In genomic region chr12:85112550-85113251, GRCm38 (mm10) we compare ENCODE assay signal across 9 mouse cellular contexts. TPM values are rescaled to one million over a fixed set of nuclear protein-coding genes. Genes with fewer than 3 reads are reported as not detected.
DNase-seq lines count a peak whose midpoint lies in the region; ATAC-seq and TF ChIP-seq lines count a peak whose summit lies in the region.
"Had no signal": no experiment of that assay in that cellular context is flagged by ENCODE, and none has a peak within 500 bp of the region (broad histone marks: within the 10 kb centered on the region; RNA-seq: fewer than 3 reads in every experiment).

No protein-coding gene starts in this region.

- no peak for ATAC-seq in forebrain, embryonic 14.5 days
- ATAC-seq in limb, embryonic 14.5 days (ENCODE audit: low FRiP score, low read depth) = no peak

- WGBS in kidney, adult 2 months = 31% methylated on average over 7 of the region's 7 CpGs
- WGBS in forebrain, embryonic 14.5 days = 92% methylated on average over 7 of the region's 7 CpGs
- 89% methylated on average over 7 of the region's 7 CpGs for WGBS in limb, embryonic 14.5 days

- H3K9me3 ChIP-seq in forebrain, embryonic 14.5 days (replicated peaks; ENCODE audit: control insufficient read depth, low read length) = no peaks in the 10 kb centered on the region
- no peaks in the 10 kb centered on the region for H3K9me3 ChIP-seq in limb, embryonic 14.5 days (ENCODE audit: control insufficient read depth, low read length)

- peak overlapping the region; percentile 83 for H3K27ac ChIP-seq in kidney, adult 2 months (ENCODE audit: insufficient read depth, low read depth, low read length)
- H3K27ac ChIP-seq in brown adipose tissue, adult 24 weeks (replicated peaks; ENCODE audit: low read depth, low read length) = peak overlapping the region; percentile 97
- no peak overlapping the region for H3K27ac ChIP-seq in forebrain, embryonic 14.5 days (ENCODE audit: low read depth, low read length)
- H3K27ac ChIP-seq in limb, embryonic 14.5 days (replicated peaks; ENCODE audit: low read depth, low read length) = no peak overlapping the region

- peak overlapping the region; percentile 71; the same call in 1 of the 2 replicates for H3K4me2 ChIP-seq in forebrain, embryonic 14.5 days (ENCODE audit: low read length)
- H3K4me2 ChIP-seq in limb, embryonic 14.5 days (replicated peaks; ENCODE audit: low read depth, low read length, severe bottlenecking) = peak overlapping the region; percentile 77; the same call in 1 of the 2 replicates

- no peaks in the 10 kb centered on the region for H3K27me3 ChIP-seq in kidney, adult 2 months (replicated peaks; ENCODE audit: control insufficient read depth, insufficient read depth, low read length)
- no peaks in the 10 kb centered on the region for H3K27me3 ChIP-seq in forebrain, embryonic 14.5 days (replicated peaks; ENCODE audit: control insufficient read depth, insufficient read depth, low read length)
- no peaks in the 10 kb centered on the region for H3K27me3 ChIP-seq in limb, embryonic 14.5 days (ENCODE audit: control insufficient read depth, insufficient read depth, low read length)

- H3K4me1 ChIP-seq in kidney, adult 2 months (ENCODE audit: control insufficient read depth, insufficient read depth, low read length) = peaks cover 26% of the 10 kb centered on the region; the same call in 1 of the 2 replicates
- peaks cover 14% of the 10 kb centered on the region for H3K4me1 ChIP-seq in brown adipose tissue, adult 24 weeks (ENCODE audit: control insufficient read depth, insufficient read depth, insufficient read length, low read length)
- peaks cover 15% of the 10 kb centered on the region for H3K4me1 ChIP-seq in forebrain, embryonic 14.5 days (ENCODE audit: control insufficient read depth, insufficient read depth, low read length)
- H3K4me1 ChIP-seq in limb, embryonic 14.5 days (ENCODE audit: control insufficient read depth, insufficient read depth, low read length) = peaks cover 18% of the 10 kb centered on the region

- H3K4me3 ChIP-seq in kidney, adult 2 months (ENCODE audit: insufficient read depth, low read depth, low read length) = peak overlapping the region; percentile 30; the same call in 1 of the 2 replicates
- peak overlapping the region; percentile 95 for H3K4me3 ChIP-seq in brown adipose tissue, adult 24 weeks (ENCODE audit: insufficient read depth, low read depth, low read length)
- no peak overlapping the region for H3K4me3 ChIP-seq in forebrain, embryonic 14.5 days (ENCODE audit: low read depth, low read length)
- H3K4me3 ChIP-seq in limb, embryonic 14.5 days (replicated peaks; ENCODE audit: low read length) = no peak overlapping the region

- peak; percentile 61 for DNase-seq in kidney, adult 2 months
- no peak for DNase-seq in kidney, postnatal 4 days
- no peak for DNase-seq in forebrain, embryonic 14.5 days (ENCODE audit: low spot score)
- DNase-seq in limb, embryonic 14.5 days (ENCODE audit: low spot score) = no peak
- DNase-seq in embryo, embryonic 9.5 days (ENCODE audit: extremely low spot score) = no peak
- DNase-seq in adrenal gland, adult 18-20 months (ENCODE audit: low spot score in 2 of 2) = no peak
- no peak for DNase-seq in cerebellum, postnatal 25 days
- DNase-seq: layer of hippocampus, postnatal 36 days had no signal

- no peak overlapping the region for H3K9ac ChIP-seq in forebrain, embryonic 14.5 days (ENCODE audit: low read length)
- H3K9ac ChIP-seq in limb, embryonic 14.5 days (ENCODE audit: low read depth, low read length, severe bottlenecking) = no peak overlapping the region

- TF ChIP-seq CTCF in kidney, adult 2 months (conservative IDR thresholded peaks at IDR 0.05; ENCODE audit: insufficient read depth, insufficient read length, low read depth, low read length) = no peak

- no peaks in the 10 kb centered on the region; the same call in 1 of the 2 replicates for H3K36me3 ChIP-seq in kidney, adult 2 months (ENCODE audit: control insufficient read depth, insufficient read depth, low read length)
- peaks cover 29% of the 10 kb centered on the region for H3K36me3 ChIP-seq in forebrain, embryonic 14.5 days (ENCODE audit: control insufficient read depth, insufficient read depth, low read length)
- peaks cover 34% of the 10 kb centered on the region for H3K36me3 ChIP-seq in limb, embryonic 14.5 days (ENCODE audit: control insufficient read depth, insufficient read depth, low read length)

- TF ChIP-seq POLR2A in kidney, adult 2 months (IDR thresholded peaks at IDR 0.05; ENCODE audit: low read depth, low read length) = no peak
- no peak for TF ChIP-seq POLR2A in limb, embryonic 14.5 days (IDR thresholded peaks at IDR 0.05; ENCODE audit: borderline replicate concordance, extremely low read depth, insufficient read depth, insufficient read length)

RNA-seq across cellular contexts. Expression of gene Dlst, which starts 2.1 kb away (rescaled TPM):
- 294 and 312 TPM in 2 replicates for polyA plus RNA-seq in kidney, adult 2 months (2012; rRNA removed)
- 822 and 856 TPM in 2 replicates for polyA plus RNA-seq in brown adipose tissue, adult 24 weeks (2012; ENCODE audit: insufficient read depth, insufficient read length, missing spikeins)
- 77.5 and 87.1 TPM in 2 replicates for polyA plus RNA-seq in forebrain, embryonic 14.5 days (2014; fragmentation: Nextera tagmentation; extraction: Ambion mirVana)
- 155 and 168 TPM in 2 replicates for polyA plus RNA-seq in limb, embryonic 14.5 days (2012; rRNA removed)
- polyA plus RNA-seq in limb, embryonic 14.5 days (2014; fragmentation: Nextera tagmentation; extraction: Ambion mirVana) = 95.7 and 99.0 TPM in 2 replicates
- total RNA-seq in adrenal gland, adult 18-20 months (2021) = 100 to 1,000 TPM; 364 to 483 TPM

RNA-seq across cellular contexts. Expression of gene Prox2, which starts 2.1 kb away (rescaled TPM):
- 2.0 and 2.4 TPM in 2 replicates for polyA plus RNA-seq in kidney, adult 2 months (2012; rRNA removed)
- polyA plus RNA-seq in brown adipose tissue, adult 24 weeks (2012; ENCODE audit: insufficient read depth, insufficient read length, missing spikeins) = 1.6 and 8.0 TPM in 2 replicates
- polyA plus RNA-seq in forebrain, embryonic 14.5 days (2014; fragmentation: Nextera tagmentation; extraction: Ambion mirVana) = 1.3 and 1.6 TPM in 2 replicates
- 2.4 and 2.5 TPM in 2 replicates for polyA plus RNA-seq in limb, embryonic 14.5 days (2012; rRNA removed)
- polyA plus RNA-seq in limb, embryonic 14.5 days (2014; fragmentation: Nextera tagmentation; extraction: Ambion mirVana) = 3.2 and 3.9 TPM in 2 replicates
- 1 to 10 TPM; 2.5 to 4.1 TPM for total RNA-seq in adrenal gland, adult 18-20 months (2021)

RNA-seq across cellular contexts. Expression of gene Rps6kl1, which starts 38.4 kb away (rescaled TPM):
- polyA plus RNA-seq in kidney, adult 2 months (2012; rRNA removed) = 0.89 and 0.98 TPM in 2 replicates
- 0.36 TPM in 1 of 2 replicates, not detected in the other for polyA plus RNA-seq in brown adipose tissue, adult 24 weeks (2012; ENCODE audit: insufficient read depth, insufficient read length, missing spikeins)
- polyA plus RNA-seq in forebrain, embryonic 14.5 days (2014; fragmentation: Nextera tagmentation; extraction: Ambion mirVana) = 11.7 and 16.6 TPM in 2 replicates
- polyA plus RNA-seq in limb, embryonic 14.5 days (2012; rRNA removed) = 0.37 and 0.43 TPM in 2 replicates
- 0.39 and 0.50 TPM in 2 replicates for polyA plus RNA-seq in limb, embryonic 14.5 days (2014; fragmentation: Nextera tagmentation; extraction: Ambion mirVana)
- 1 to 10 TPM in 1 of 2 experiments, under 1 TPM in 1; 0.80 to 1.3 TPM for total RNA-seq in adrenal gland, adult 18-20 months (2021)

Comparison
In these comparisons a context has a peak if more than half of its experiments do, and no peak if none do; other contexts are left out.
1. H3K27ac ChIP-seq: peak in kidney, adult 2 months (single experiment) and brown adipose tissue, adult 24 weeks (single experiment); none in forebrain, embryonic 14.5 days (single experiment) and limb, embryonic 14.5 days (single experiment).
2. H3K4me3 ChIP-seq: peak in kidney, adult 2 months (single experiment) and brown adipose tissue, adult 24 weeks (single experiment); none in forebrain, embryonic 14.5 days (single experiment) and limb, embryonic 14.5 days (single experiment).